Mouse (Mus musculus): ENCODE results near the gene Gm20696. TPM values are rescaled to one million over a fixed set of nuclear protein-coding genes. Genes with fewer than 3 reads are reported as not detected.

The Gm20696 gene
- total RNA-seq, 4 experiments from 2014 or later: 7.2 to 9.9 (median 9.3) TPM

- DNase-seq (ENCODE audit: low spot score in 2 of 2): no peak
These were observed 264.8 kb downstream of the Gm20696 start for GRCm38 (mm10) chr6:99401801-99402200.

- no peak for DNase-seq (ENCODE audit: low spot score in 2 of 2)
These were observed 265.4 kb downstream of the Gm20696 start for GRCm38 (mm10) chr6:99401211-99401610.

- DNase-seq (ENCODE audit: low spot score in 2 of 2): no peak
These were observed 270.9 kb downstream of the Gm20696 start for GRCm38 (mm10) chr6:99395745-99396144.

- DNase-seq (ENCODE audit: low spot score in 2 of 2): no peak
These were observed 271.8 kb downstream of the Gm20696 start for GRCm38 (mm10) chr6:99394801-99395200.

GRCm38 (mm10) chr6:99392484-99392883, 274.1 kb downstream of the Gm20696 start:
- no peak for DNase-seq (ENCODE audit: low spot score in 2 of 2)

- DNase-seq (ENCODE audit: low spot score in 2 of 2): no peak
These were observed 277.6 kb downstream of the Gm20696 start for GRCm38 (mm10) chr6:99388741-99389675.

- DNase-seq (ENCODE audit: low spot score in 2 of 2): no peak
These were observed 278.6 kb downstream of the Gm20696 start for GRCm38 (mm10) chr6:99388023-99388422.

GRCm38 (mm10) chr6:99385059-99385604, 281.5 kb downstream of the Gm20696 start:
- DNase-seq (ENCODE audit: low spot score in 2 of 2): no peak

GRCm38 (mm10) chr6:99383846-99384472, 282.6 kb downstream of the Gm20696 start:
- no peak for DNase-seq (ENCODE audit: low spot score in 2 of 2)

- no peak for DNase-seq (ENCODE audit: low spot score in 2 of 2)
These were observed 286.5 kb downstream of the Gm20696 start for GRCm38 (mm10) chr6:99380146-99380545.

- DNase-seq (ENCODE audit: low spot score in 2 of 2): no peak
These were observed 287.4 kb downstream of the Gm20696 start for GRCm38 (mm10) chr6:99378997-99379710.

GRCm38 (mm10) chr6:99377716-99378115, 288.9 kb downstream of the Gm20696 start:
- DNase-seq (ENCODE audit: low spot score in 2 of 2): no peak

- no peak for DNase-seq (ENCODE audit: low spot score in 2 of 2)
These were observed 289.5 kb downstream of the Gm20696 start for GRCm38 (mm10) chr6:99377131-99377530.

- no peak for DNase-seq (ENCODE audit: low spot score in 2 of 2)
These were observed 289.9 kb downstream of the Gm20696 start for GRCm38 (mm10) chr6:99376721-99377120.

- DNase-seq (ENCODE audit: low spot score in 2 of 2): peak in 1 of 2 experiments; percentile 45
These were observed 290.7 kb downstream of the Gm20696 start for GRCm38 (mm10) chr6:99375865-99376264.

- no peak for DNase-seq (ENCODE audit: low spot score in 2 of 2)
These were observed 291.2 kb downstream of the Gm20696 start for GRCm38 (mm10) chr6:99375376-99375775.

GRCm38 (mm10) chr6:99374448-99375271, 291.9 kb downstream of the Gm20696 start:
- DNase-seq (ENCODE audit: low spot score in 2 of 2): no peak

GRCm38 (mm10) chr6:99372427-99372826, 294.2 kb downstream of the Gm20696 start:
- no peak for DNase-seq (ENCODE audit: low spot score in 2 of 2)

GRCm38 (mm10) chr6:99372016-99372415, 294.6 kb downstream of the Gm20696 start:
- DNase-seq (ENCODE audit: low spot score in 2 of 2): no peak

- no peak for DNase-seq (ENCODE audit: low spot score in 2 of 2)
These were observed 296.7 kb downstream of the Gm20696 start for GRCm38 (mm10) chr6:99369931-99370330.

- DNase-seq (ENCODE audit: low spot score in 2 of 2): no peak
These were observed 297.4 kb downstream of the Gm20696 start for GRCm38 (mm10) chr6:99369156-99369555.

Measured in left cerebral cortex, adult 8-10 months (tissue).